Mouse (Mus musculus): ENCODE data around the gene Myl6b. TPM values are rescaled to one million over a fixed set of nuclear protein-coding genes. Genes with fewer than 3 reads are reported as not detected.

The Myl6b gene
- polyA plus RNA-seq (2014; fragmentation: Nextera tagmentation; extraction: Ambion mirVana): 3.3 and 5.4 TPM in 2 replicates

- peak within 1 kb of the TSS; percentile 70 for H3K9ac ChIP-seq (ENCODE audit: low read depth, low read length)
- WGBS (ENCODE audit: insufficient replicate concordance): 0% methylated on average over 27 of the region's 27 CpGs
- peak; percentile 90 for ATAC-seq (replicated peaks; ENCODE audit: insufficient number of reproducible peaks, low FRiP score, low TSS enrichment)
Measured at GRCm38 (mm10) chr10:128498590-128498989, at the start of gene Myl6b. TSS of gene Myl6b (minus strand) at chr10:128498685.

DNA sequence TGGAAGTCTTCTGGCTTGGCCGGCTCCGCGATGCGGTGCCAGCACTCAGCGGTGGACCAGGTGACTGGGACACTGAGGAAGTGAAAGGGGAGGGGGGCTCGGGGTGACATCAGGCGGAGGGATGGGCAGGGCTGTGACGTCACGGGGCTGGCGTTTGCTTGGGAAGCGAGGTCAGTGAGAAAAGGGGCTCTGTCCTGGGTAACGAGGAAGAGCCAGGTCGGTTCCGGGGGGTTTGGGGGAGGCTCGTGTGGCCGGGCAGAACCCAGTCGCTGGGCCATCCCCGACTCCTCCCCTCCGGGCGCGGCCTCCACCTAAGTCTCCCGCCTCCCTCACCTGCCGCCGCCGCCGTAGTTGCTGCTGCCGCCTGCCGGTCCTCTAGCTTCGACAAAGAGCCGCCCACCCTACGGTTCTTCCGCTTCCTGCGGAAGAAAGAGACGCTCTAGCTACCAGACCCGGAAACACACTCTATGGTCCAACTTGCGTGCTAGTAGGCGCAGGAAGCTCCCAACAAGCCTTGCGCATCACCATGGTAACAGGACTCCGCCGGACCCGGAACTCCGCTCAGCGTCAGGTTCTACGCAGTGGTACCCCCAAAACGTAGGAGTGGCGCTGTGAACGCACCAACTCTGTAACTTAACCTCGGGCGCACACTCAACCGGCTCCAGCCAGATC, 49.0 kb upstream of the Myl6b start, which contains the start of gene Zc3h10:
Gene Zc3h10, minus strand, starts transcription at position 414 of the 672 bp plus-strand sequence.
- WGBS (ENCODE audit: insufficient replicate concordance): under 1% methylated on average over 49 of the region's 50 CpGs
- Histone ChIP-seq H3K9me3 (replicated peaks; ENCODE audit: control insufficient read depth, low read length) (no peaks in the 10 kb centered on the region), H3K4me3 (ENCODE audit: low read depth, low read length) (peak within 1 kb of the TSS; percentile 84), H3K4me1 (ENCODE audit: control insufficient read depth, insufficient read depth, low read length) (peaks cover 18% of the 10 kb centered on the region), H3K36me3 (ENCODE audit: control insufficient read depth, insufficient read depth, low read length) (peaks cover 18% of the 10 kb centered on the region), H3K27ac (ENCODE audit: low read depth, low read length) (peak within 1 kb of the TSS; percentile 94), H3K9ac (ENCODE audit: low read depth, low read length) (peak within 1 kb of the TSS; percentile 95), H3K27me3 (ENCODE audit: control insufficient read depth, insufficient read depth, low read length) (no peaks in the 10 kb centered on the region), H3K4me2 (peak within 1 kb of the TSS; percentile 87)
- ATAC-seq (replicated peaks; ENCODE audit: insufficient number of reproducible peaks, low FRiP score, low TSS enrichment): peak; percentile 83

More at GRCm38 (mm10) chr10:128498590-128498989, at the start of gene Myl6b:
- Histone ChIP-seq H3K4me1 (ENCODE audit: control insufficient read depth, insufficient read depth, low read length) (peaks cover 24% of the 10 kb centered on the region), H3K4me3 (ENCODE audit: low read depth, low read length) (peak within 1 kb of the TSS; percentile 51), H3K36me3 (ENCODE audit: control insufficient read depth, insufficient read depth, low read length) (no peaks in the 10 kb centered on the region), H3K27ac (ENCODE audit: low read depth, low read length) (peak within 1 kb of the TSS; percentile 88), H3K27me3 (ENCODE audit: control insufficient read depth, insufficient read depth, low read length) (no peaks in the 10 kb centered on the region), H3K9me3 (replicated peaks; ENCODE audit: control insufficient read depth, low read length) (no peaks in the 10 kb centered on the region), H3K4me2 (peak within 1 kb of the TSS; percentile 66)

GRCm38 (mm10) chr10:128546787-128547186, 48.3 kb upstream of the Myl6b start:
- peaks cover 18% of the 10 kb centered on the region for H3K4me1 ChIP-seq (ENCODE audit: control insufficient read depth, insufficient read depth, low read length)
- peak overlapping the region; percentile 94 for H3K27ac ChIP-seq (ENCODE audit: low read depth, low read length)
- H3K4me3 ChIP-seq (ENCODE audit: low read depth, low read length): peak overlapping the region; percentile 84
- H3K9ac ChIP-seq (ENCODE audit: low read depth, low read length): peak overlapping the region; percentile 70
- H3K27me3 ChIP-seq (ENCODE audit: control insufficient read depth, insufficient read depth, low read length): no peaks in the 10 kb centered on the region
- ATAC-seq (replicated peaks; ENCODE audit: insufficient number of reproducible peaks, low FRiP score, low TSS enrichment): no peak
- WGBS (ENCODE audit: insufficient replicate concordance): 17% methylated on average over 7 of the region's 7 CpGs
- no peaks in the 10 kb centered on the region for H3K9me3 ChIP-seq (replicated peaks; ENCODE audit: control insufficient read depth, low read length)
- peaks cover 21% of the 10 kb centered on the region for H3K36me3 ChIP-seq (ENCODE audit: control insufficient read depth, insufficient read depth, low read length)
- peak overlapping the region; percentile 87 for H3K4me2 ChIP-seq

DNA sequence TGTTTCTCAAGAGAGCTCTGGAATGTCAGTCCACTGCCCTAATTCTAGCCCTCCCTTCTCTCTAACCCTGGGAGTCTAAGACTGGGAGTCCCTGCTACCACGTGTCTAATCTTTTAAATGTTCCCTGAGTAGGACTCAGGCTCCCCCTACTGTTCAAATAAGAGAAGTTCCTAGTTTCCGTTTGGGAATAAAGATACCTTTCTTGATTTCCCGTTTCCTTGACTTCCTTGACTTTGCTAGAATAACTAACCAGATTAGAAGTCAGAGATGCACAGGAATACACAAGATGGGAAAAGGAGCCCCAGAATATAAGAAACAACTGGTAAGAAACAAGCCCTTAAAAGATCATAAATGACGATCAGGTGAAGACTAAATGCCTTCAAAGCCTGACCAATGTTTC, 47.9 kb upstream of the Myl6b start:
- Histone ChIP-seq H3K36me3 (ENCODE audit: control insufficient read depth, insufficient read depth, low read length) (peaks cover 21% of the 10 kb centered on the region), H3K4me1 (ENCODE audit: control insufficient read depth, insufficient read depth, low read length) (peaks cover 18% of the 10 kb centered on the region), H3K27me3 (ENCODE audit: control insufficient read depth, insufficient read depth, low read length) (no peaks in the 10 kb centered on the region), H3K9ac (ENCODE audit: low read depth, low read length) (peak overlapping the region; percentile 70), H3K27ac (ENCODE audit: low read depth, low read length) (peak overlapping the region; percentile 94; the same call in 1 of the 2 replicates), H3K9me3 (replicated peaks; ENCODE audit: control insufficient read depth, low read length) (no peaks in the 10 kb centered on the region), H3K4me2 (peak overlapping the region; percentile 87), H3K4me3 (ENCODE audit: low read depth, low read length) (peak overlapping the region; percentile 84)
- 15% methylated on average over 4 of the region's 4 CpGs for WGBS (ENCODE audit: insufficient replicate concordance)
- ATAC-seq (replicated peaks; ENCODE audit: insufficient number of reproducible peaks, low FRiP score, low TSS enrichment): no peak

DNA sequence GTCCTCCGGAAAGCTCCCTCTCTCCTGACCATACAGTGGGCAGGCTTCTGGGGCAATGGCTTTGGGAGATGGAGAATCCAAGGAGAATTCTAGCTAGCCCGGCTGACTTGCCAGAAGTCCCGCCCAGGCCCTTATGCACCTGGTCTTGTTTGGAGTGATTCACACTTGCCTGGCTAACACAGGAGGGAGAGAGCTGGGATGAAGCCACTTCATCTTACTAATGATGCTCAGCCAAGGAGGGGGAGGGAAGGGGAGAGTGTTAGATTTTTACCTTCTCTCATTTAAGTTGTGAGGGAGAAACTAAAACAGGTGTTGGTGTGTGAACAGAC, 47.0 kb upstream of the Myl6b start:
- Histone ChIP-seq H3K4me2 (no peak overlapping the region), H3K4me3 (ENCODE audit: low read depth, low read length) (no peak overlapping the region), H3K27me3 (ENCODE audit: control insufficient read depth, insufficient read depth, low read length) (no peaks in the 10 kb centered on the region), H3K36me3 (ENCODE audit: control insufficient read depth, insufficient read depth, low read length) (peaks cover 21% of the 10 kb centered on the region), H3K27ac (ENCODE audit: low read depth, low read length) (no peak overlapping the region), H3K9me3 (replicated peaks; ENCODE audit: control insufficient read depth, low read length) (no peaks in the 10 kb centered on the region), H3K4me1 (ENCODE audit: control insufficient read depth, insufficient read depth, low read length) (peaks cover 18% of the 10 kb centered on the region), H3K9ac (ENCODE audit: low read depth, low read length) (no peak overlapping the region)
- ATAC-seq (replicated peaks; ENCODE audit: insufficient number of reproducible peaks, low FRiP score, low TSS enrichment): no peak
- 86% methylated on average over 3 of the region's 3 CpGs for WGBS (ENCODE audit: insufficient replicate concordance)

- no peaks in the 10 kb centered on the region for H3K27me3 ChIP-seq (ENCODE audit: control insufficient read depth, insufficient read depth, low read length)
- H3K9ac ChIP-seq (ENCODE audit: low read depth, low read length): no peak overlapping the region
- no peak overlapping the region for H3K4me2 ChIP-seq
- H3K27ac ChIP-seq (ENCODE audit: low read depth, low read length): no peak overlapping the region
- peaks cover 18% of the 10 kb centered on the region for H3K4me1 ChIP-seq (ENCODE audit: control insufficient read depth, insufficient read depth, low read length)
- no peaks in the 10 kb centered on the region for H3K9me3 ChIP-seq (replicated peaks; ENCODE audit: control insufficient read depth, low read length)
- H3K36me3 ChIP-seq (ENCODE audit: control insufficient read depth, insufficient read depth, low read length): peaks cover 21% of the 10 kb centered on the region
- no peak for ATAC-seq (replicated peaks; ENCODE audit: insufficient number of reproducible peaks, low FRiP score, low TSS enrichment)
- no peak overlapping the region for H3K4me3 ChIP-seq (ENCODE audit: low read depth, low read length)
- 93% methylated on average over 37 of the region's 37 CpGs for WGBS (ENCODE audit: insufficient replicate concordance)
Measured at GRCm38 (mm10) chr10:128544674-128545569, 46.4 kb upstream of the Myl6b start.

GRCm38 (mm10) chr10:128544151-128544657, 45.7 kb upstream of the Myl6b start:
- Histone ChIP-seq H3K27ac (ENCODE audit: low read depth, low read length) (no peak overlapping the region), H3K4me1 (ENCODE audit: control insufficient read depth, insufficient read depth, low read length) (peaks cover 18% of the 10 kb centered on the region), H3K9me3 (replicated peaks; ENCODE audit: control insufficient read depth, low read length) (no peaks in the 10 kb centered on the region), H3K9ac (ENCODE audit: low read depth, low read length) (no peak overlapping the region), H3K4me2 (no peak overlapping the region), H3K4me3 (ENCODE audit: low read depth, low read length) (no peak overlapping the region), H3K36me3 (ENCODE audit: control insufficient read depth, insufficient read depth, low read length) (peaks cover 21% of the 10 kb centered on the region), H3K27me3 (ENCODE audit: control insufficient read depth, insufficient read depth, low read length) (no peaks in the 10 kb centered on the region)
- 93% methylated on average over 15 of the region's 15 CpGs for WGBS (ENCODE audit: insufficient replicate concordance)
- ATAC-seq (replicated peaks; ENCODE audit: insufficient number of reproducible peaks, low FRiP score, low TSS enrichment): no peak

DNA sequence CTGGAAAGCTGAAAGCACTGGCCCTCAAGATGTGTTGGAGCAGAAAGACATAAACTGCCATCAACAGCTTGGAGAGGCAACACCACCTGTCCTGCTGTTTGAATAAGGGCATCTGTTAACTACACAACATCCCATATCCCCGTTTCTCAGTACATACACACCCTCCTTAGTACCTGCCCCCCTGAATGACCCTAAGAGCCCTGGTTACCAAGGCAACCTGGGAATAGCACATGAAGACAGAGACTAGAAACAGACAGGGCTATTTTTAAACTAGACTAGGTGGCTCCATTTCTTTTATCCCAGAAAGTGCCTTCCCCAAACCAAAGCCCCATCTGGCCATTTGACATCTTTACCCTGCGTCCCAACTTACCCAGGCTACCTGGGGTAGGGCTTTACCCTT, 44.6 kb upstream of the Myl6b start:
- 64% methylated on average over 2 of the region's 2 CpGs for WGBS (ENCODE audit: insufficient replicate concordance)
- Histone ChIP-seq H3K27ac (ENCODE audit: low read depth, low read length) (no peak overlapping the region), H3K36me3 (ENCODE audit: control insufficient read depth, insufficient read depth, low read length) (peaks cover 21% of the 10 kb centered on the region), H3K4me3 (ENCODE audit: low read depth, low read length) (no peak overlapping the region), H3K9ac (ENCODE audit: low read depth, low read length) (no peak overlapping the region), H3K27me3 (ENCODE audit: control insufficient read depth, insufficient read depth, low read length) (no peaks in the 10 kb centered on the region), H3K4me1 (ENCODE audit: control insufficient read depth, insufficient read depth, low read length) (peaks cover 18% of the 10 kb centered on the region), H3K4me2 (peak overlapping the region; percentile 9; the same call in 1 of the 2 replicates), H3K9me3 (replicated peaks; ENCODE audit: control insufficient read depth, low read length) (no peaks in the 10 kb centered on the region)
- ATAC-seq (replicated peaks; ENCODE audit: insufficient number of reproducible peaks, low FRiP score, low TSS enrichment): no peak
